Mouse (Mus musculus) spleen, adult 2 months (tissue): ENCODE measurements around the gene Nmt1.

Source experiments
- CTCF ChIP-seq: fragments of 200-500 bp; IDR thresholded peaks from 2 replicates; pipeline ENCODE4 v1.5.1; 2011; ENCODE audit warnings: mild to moderate bottlenecking, inconsistent platforms; ENCODE audit not compliant: insufficient read depth, insufficient read length, insufficient replicate concordance; ENCODE audit errors: extremely low read depth
- POLR2A ChIP-seq: fragments of 200-500 bp; IDR thresholded peaks from 2 replicates; pipeline ENCODE4 v1.6.1; 2011; ENCODE audit warnings: low read depth, low read length, inconsistent platforms

DNA sequence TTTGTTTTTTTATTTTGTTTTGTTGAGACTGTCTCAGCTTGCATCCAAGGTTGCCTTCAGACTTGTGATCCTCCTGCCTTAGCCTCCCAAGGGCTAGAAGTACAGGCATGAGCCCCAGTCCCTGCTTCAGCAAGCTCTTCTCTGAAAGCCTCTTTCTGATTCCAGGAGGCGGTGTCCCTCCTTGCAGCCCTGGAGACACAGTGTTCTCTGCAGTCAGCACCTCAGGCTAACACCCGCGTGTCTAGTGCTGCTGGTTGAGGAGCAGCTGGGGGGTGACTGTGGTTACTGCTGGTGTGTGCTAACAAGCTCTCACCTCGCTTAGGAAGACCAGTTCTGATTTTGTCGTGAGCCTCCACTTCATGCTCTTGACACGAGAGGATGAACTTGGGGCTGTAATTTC is 7.0 kb downstream of the Nmt1 start:
- TF ChIP-seq POLR2A (no peak), CTCF (no peak)
